Mouse (Mus musculus) heart, embryonic 11.5 days (tissue): Measurements from ENCODE around the gene Sept14. TPM values are rescaled to one million over a fixed set of nuclear protein-coding genes. Genes with fewer than 3 reads are reported as not detected.

Source experiments
- ATAC-seq: fragments of 200-750 bp; cut with Nextera tagmentation; replicated peaks from 2 replicates; pipeline ENCODE4 v1.8.0; 2017; ENCODE audit warnings: moderate library complexity; ENCODE audit not compliant: insufficient number of reproducible peaks, low FRiP score, low TSS enrichment
- H3K27ac ChIP-seq: fragments of 300-500 bp; sonication (generic); 2 replicates; pipeline ENCODE4 v1.5.1; 2014; ENCODE audit warnings: mild to moderate bottlenecking, low read depth, low read length
- H3K27me3 ChIP-seq: fragments of 300-500 bp; sonication (generic); 2 replicates; pipeline ENCODE4 v1.6.1; 2014; ENCODE audit warnings: mild to moderate bottlenecking, low read length, mixed read lengths; ENCODE audit not compliant: control insufficient read depth, insufficient read depth
- H3K36me3 ChIP-seq: fragments of 300-500 bp; sonication (generic); 2 replicates; pipeline ENCODE4 v1.6.1; 2014; ENCODE audit warnings: mild to moderate bottlenecking, low read length, moderate library complexity, mixed read lengths; ENCODE audit not compliant: control insufficient read depth, insufficient read depth
- H3K4me1 ChIP-seq: fragments of 300-500 bp; sonication (generic); 2 replicates; pipeline ENCODE4 v1.6.1; 2014; ENCODE audit warnings: low read length; ENCODE audit not compliant: control insufficient read depth, insufficient read depth
- H3K4me2 ChIP-seq: fragments of 300-500 bp; sonication (generic); 2 replicates; pipeline ENCODE4 v1.6.1; 2014; ENCODE audit warnings: mild to moderate bottlenecking, moderate library complexity
- H3K4me3 ChIP-seq: fragments of 300-500 bp; sonication (generic); 2 replicates; pipeline ENCODE4 v1.5.1; 2014; ENCODE audit warnings: low read depth, low read length
- H3K9ac ChIP-seq: fragments of 300-500 bp; sonication (generic); 2 replicates; pipeline ENCODE4 v1.6.1; 2014; ENCODE audit warnings: mild to moderate bottlenecking, low read depth, low read length, moderate library complexity
- H3K9me3 ChIP-seq: fragments of 300-500 bp; sonication (generic); replicated peaks from 2 replicates; pipeline ENCODE4 v1.6.1; 2016; ENCODE audit warnings: low read length; ENCODE audit not compliant: control insufficient read depth
- WGBS: fragments of 180-500 bp; shearing (Covaris S2); extraction: QIAGEN DNeasy Blood & Tissue Kit; methylation state at CpG from one replicate; pipeline ENCODE4 v1.1.7; 2014; ENCODE audit not compliant: insufficient replicate concordance; 5-methylcytosine and 5-hydroxymethylcytosine counted together
- polyA plus RNA-seq: library from polyadenylated mRNA; unstranded; fragments of >200 nt; fragmentation: Nextera tagmentation; extraction: Ambion mirVana; gene quantifications from 2 replicates; pipeline ENCODE4 v1.2.1, GENCODE M21; 2014

The Sept14 gene
- polyA plus RNA-seq, 1 experiment from 2014 or later, result not detected

GRCm38 (mm10) chr5:129664090-129664489 lies 44.2 kb downstream of the Sept14 start:
- 86% methylated on average over 5 of the region's 5 CpGs for WGBS
- Histone ChIP-seq H3K4me1 (peaks cover 2% of the 10 kb centered on the region; the same call in 1 of the 2 replicates), H3K27ac (no peak overlapping the region), H3K9me3 (no peaks in the 10 kb centered on the region), H3K36me3 (no peaks in the 10 kb centered on the region), H3K9ac (no peak overlapping the region), H3K4me3 (no peak overlapping the region), H3K4me2 (no peak overlapping the region), H3K27me3 (no peaks in the 10 kb centered on the region)
- ATAC-seq, result no peak

DNA sequence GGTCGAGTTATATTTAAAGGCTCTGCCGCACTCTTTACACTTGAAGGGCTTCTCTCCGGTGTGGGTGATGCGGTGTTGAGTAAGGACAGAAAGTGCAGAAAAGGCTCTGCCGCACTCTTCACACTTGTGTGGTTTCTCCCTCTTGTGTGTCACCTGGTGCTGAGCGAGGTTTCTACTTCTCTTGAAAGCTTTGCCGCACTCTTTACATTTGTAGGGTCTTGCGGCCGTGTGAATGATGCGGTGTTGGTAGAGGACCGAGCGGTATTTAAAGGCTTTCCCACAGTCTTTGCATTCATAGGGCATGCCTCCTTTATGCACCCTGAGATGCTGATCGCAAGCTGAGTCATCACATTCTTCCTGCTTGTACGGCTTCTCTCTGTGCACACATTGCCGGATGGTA lies 50.4 kb downstream of the Sept14 start:
- WGBS, result 90% methylated on average over 15 of the region's 15 CpGs
- H3K9ac ChIP-seq, result no peak overlapping the region
- H3K4me1 ChIP-seq, result no peaks in the 10 kb centered on the region
- H3K27me3 ChIP-seq, result no peaks in the 10 kb centered on the region
- H3K4me3 ChIP-seq, result no peak overlapping the region
- H3K36me3 ChIP-seq, result peaks cover 22% of the 10 kb centered on the region
- no peak overlapping the region for H3K4me2 ChIP-seq
- no peak overlapping the region for H3K27ac ChIP-seq
- no peaks in the 10 kb centered on the region for H3K9me3 ChIP-seq
- ATAC-seq, result no peak

DNA sequence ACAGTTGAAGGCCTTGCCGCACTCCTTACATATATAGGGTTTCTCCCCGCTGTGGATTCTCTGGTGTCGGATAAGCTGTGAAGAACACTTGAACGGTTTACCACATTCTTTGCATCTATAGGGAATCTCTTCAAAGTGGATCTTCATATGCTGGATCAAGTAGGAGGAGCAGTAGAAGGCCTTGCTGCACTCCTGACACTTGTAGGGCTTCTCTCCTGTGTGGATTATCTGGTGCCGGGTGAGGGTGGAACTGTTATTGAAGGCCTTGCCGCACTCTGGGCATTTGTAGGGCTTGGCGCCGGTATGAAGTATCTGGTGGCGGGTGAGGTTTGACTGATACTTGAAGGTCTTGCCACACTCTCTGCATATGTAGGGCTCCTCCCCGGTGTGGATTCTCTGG lies 51.3 kb downstream of the Sept14 start:
- WGBS, result 93% methylated on average over 10 of the region's 10 CpGs

DNA sequence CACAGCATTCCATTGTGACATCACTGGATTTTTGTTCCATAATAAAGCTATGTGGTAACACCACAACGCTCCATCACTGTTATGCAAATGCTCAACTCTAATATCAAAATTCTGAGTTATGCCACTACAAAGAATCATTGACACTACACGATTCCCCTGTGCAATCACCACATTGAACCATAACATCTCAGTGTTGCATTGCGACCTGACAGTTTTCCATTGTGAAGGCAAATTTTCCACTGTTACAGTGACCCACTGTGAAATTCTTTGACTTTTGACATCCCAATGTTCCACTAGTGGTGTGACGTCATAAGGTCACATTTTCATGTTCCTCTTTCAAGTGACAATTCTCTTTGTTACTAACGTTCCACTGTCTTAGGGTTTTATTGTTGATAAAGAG lies 57.5 kb downstream of the Sept14 start:
- Histone ChIP-seq H3K9ac (no peak overlapping the region), H3K27me3 (no peaks in the 10 kb centered on the region), H3K27ac (no peak overlapping the region), H3K4me1 (no peaks in the 10 kb centered on the region), H3K36me3 (no peaks in the 10 kb centered on the region), H3K4me2 (no peak overlapping the region), H3K4me3 (no peak overlapping the region), H3K9me3 (no peaks in the 10 kb centered on the region)
- ATAC-seq, result no peak
- 86% methylated on average over 5 of the region's 5 CpGs for WGBS

More for the DNA sequence above, 51.3 kb downstream of the Sept14 start:
- no peak for ATAC-seq
- Histone ChIP-seq H3K4me2 (no peak overlapping the region), H3K27me3 (no peaks in the 10 kb centered on the region), H3K9ac (no peak overlapping the region), H3K36me3 (peaks cover 22% of the 10 kb centered on the region), H3K4me1 (no peaks in the 10 kb centered on the region), H3K9me3 (no peaks in the 10 kb centered on the region), H3K4me3 (no peak overlapping the region), H3K27ac (no peak overlapping the region)

Other genes with a start within 250 kb of the Sept14 start
- gene Sfswap, start 207.3 kb downstream of the Sept14 start, polyA plus RNA-seq, result 25.6 and 31.0 TPM in 2 replicates
- gene Mmp17, start 124.3 kb downstream of the Sept14 start, polyA plus RNA-seq, result 0.37 and 0.51 TPM in 2 replicates
- gene Zfp11, start 38.4 kb downstream of the Sept14 start, polyA plus RNA-seq, result 3.4 and 3.7 TPM in 2 replicates
- 167 and 169 TPM in 2 replicates for gene Mrps17, start 7.0 kb upstream of the Sept14 start, polyA plus RNA-seq
- gene Nipsnap2, start 16.6 kb upstream of the Sept14 start, polyA plus RNA-seq, result 233 and 237 TPM in 2 replicates
- gene Psph, start 78.9 kb upstream of the Sept14 start, polyA plus RNA-seq, result 33.1 and 34.9 TPM in 2 replicates
- gene Sumf2, start 138.5 kb upstream of the Sept14 start, polyA plus RNA-seq, result 35.6 and 37.3 TPM in 2 replicates
- 871 and 955 TPM in 2 replicates for gene Chchd2, start 179.0 kb upstream of the Sept14 start, polyA plus RNA-seq
- 4.8 and 5.8 TPM in 2 replicates for gene Zbed5, start 187.2 kb upstream of the Sept14 start, polyA plus RNA-seq
- gene Phkg1, start 190.0 kb upstream of the Sept14 start, polyA plus RNA-seq, result 0.32 and 0.42 TPM in 2 replicates
- 1.0 and 2.4 TPM in 2 replicates for gene Nupr1l, start 200.0 kb upstream of the Sept14 start, polyA plus RNA-seq
- gene Vkorc1l1, start 233.5 kb upstream of the Sept14 start, polyA plus RNA-seq, result 16.3 and 16.7 TPM in 2 replicates